Mouse (Mus musculus) embryonic fibroblast, embryonic 13.5 days (primary cell): ENCODE measurements around the gene Arhgap11a. TPM values are rescaled to one million over a fixed set of nuclear protein-coding genes. Genes with fewer than 3 reads are reported as not detected.

Experiments used
- H3K27ac ChIP-seq: 2 replicates; pipeline ENCODE4 v1.5.1; 2012; ENCODE audit warnings: low read length, control low read depth, inconsistent platforms; ENCODE audit not compliant: insufficient read depth
- H3K4me1 ChIP-seq: 2 replicates; pipeline ENCODE4 v1.6.1; 2011; ENCODE audit warnings: low read length; ENCODE audit not compliant: control insufficient read depth, insufficient read depth
- H3K4me3 ChIP-seq: 2 replicates; pipeline ENCODE4 v1.5.1; 2011; ENCODE audit warnings: mild to moderate bottlenecking, control low read depth, low read length; ENCODE audit not compliant: insufficient read depth
- CTCF ChIP-seq: IDR thresholded peaks from 2 replicates; pipeline ENCODE4 v1.5.1; 2011; ENCODE audit warnings: mild to moderate bottlenecking, control low read depth, low read length, moderate library complexity, borderline replicate concordance; ENCODE audit not compliant: insufficient read depth
- POLR2A ChIP-seq: IDR thresholded peaks from 2 replicates; pipeline ENCODE4 v1.6.1; 2011; ENCODE audit warnings: low read depth, mild to moderate bottlenecking, control low read depth, low read length, moderate library complexity
- polyA plus RNA-seq: library from polyadenylated mRNA; stranded (reverse); fragments of >200 nt; gene quantifications from 2 replicates; pipeline ENCODE4 v1.2.4, GENCODE M21; 2011; ENCODE audit warnings: low read depth; ENCODE audit not compliant: missing spikeins, insufficient read length

Gene Arhgap11a
- 27.5 and 32.9 TPM in 2 replicates for polyA plus RNA-seq

GRCm38 (mm10) chr2:113848245-113849121 is at the start of gene Arhgap11a:
Arhgap11a (minus strand) TSS chr2:113848661.
- Histone ChIP-seq H3K27ac (peak within 1 kb of the TSS; percentile 97), H3K4me1 (peaks cover 7% of the 10 kb centered on the region; the same call in 1 of the 2 replicates), H3K4me3 (peak within 1 kb of the TSS; percentile 80)
- TF ChIP-seq POLR2A, result peak; percentile 42
- no peak for TF ChIP-seq CTCF

DNA sequence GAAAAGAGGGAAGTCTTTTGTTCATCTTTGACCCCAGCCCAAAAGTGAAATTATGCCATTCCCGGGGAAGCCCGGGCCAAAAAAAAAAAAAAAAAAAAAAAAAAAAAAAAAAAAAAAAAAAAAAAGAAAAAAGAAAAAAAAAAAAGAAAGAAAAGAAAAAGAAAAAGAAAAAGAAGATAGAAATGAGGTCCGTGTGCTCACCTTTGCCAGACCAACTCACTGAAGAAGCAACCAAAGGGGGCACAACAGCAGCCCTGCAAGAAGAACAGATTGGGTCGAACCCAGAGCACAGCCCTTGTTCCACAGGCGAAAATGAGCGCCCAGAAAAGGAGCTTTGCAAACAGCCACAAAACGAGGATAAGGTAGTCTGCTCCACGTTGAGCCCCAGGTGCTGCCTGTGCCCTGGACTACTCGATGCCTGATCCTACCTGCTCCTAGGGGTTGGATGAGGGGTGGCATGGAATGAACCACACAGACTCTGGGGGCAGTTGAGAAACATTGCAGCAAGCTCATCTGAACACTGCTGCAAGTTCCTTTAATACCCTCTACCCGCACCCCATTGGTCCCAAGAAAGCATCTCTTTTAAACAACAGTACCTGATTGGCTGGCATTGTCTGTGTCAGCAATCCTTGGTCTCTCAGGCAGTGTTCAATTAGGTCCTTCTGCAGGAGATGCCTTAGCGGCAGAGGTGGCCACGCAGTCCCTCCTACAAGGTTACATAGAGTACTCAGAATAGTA is 45.1 kb upstream of the Arhgap11a start:
- TF ChIP-seq POLR2A (no peak), CTCF (no peak)
- Histone ChIP-seq H3K4me1 (no peaks in the 10 kb centered on the region), H3K27ac (no peak overlapping the region), H3K4me3 (no peak overlapping the region)

DNA sequence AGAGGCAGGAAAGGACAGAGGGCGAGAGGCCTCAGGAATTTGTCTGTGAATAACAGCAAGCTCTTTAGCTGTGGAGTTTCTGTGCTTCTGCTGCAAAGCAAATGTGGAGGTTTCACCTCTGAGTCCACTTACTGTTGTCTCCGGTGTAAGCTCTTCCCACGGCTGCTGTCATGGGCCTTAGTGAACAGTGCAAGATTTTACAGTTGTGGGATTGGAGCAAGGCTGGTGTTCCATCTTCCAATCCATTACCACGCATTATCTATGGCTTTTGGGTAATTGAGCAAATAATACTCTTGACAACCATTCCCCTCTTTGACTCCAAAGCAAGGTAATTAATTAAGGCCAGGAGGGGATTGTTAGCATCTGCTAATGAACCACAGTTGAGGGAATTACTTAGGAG is 38.7 kb upstream of the Arhgap11a start:
- Histone ChIP-seq H3K4me1 (no peaks in the 10 kb centered on the region; the same call in 1 of the 2 replicates), H3K4me3 (no peak overlapping the region), H3K27ac (no peak overlapping the region)
- TF ChIP-seq POLR2A (no peak), CTCF (no peak)

DNA sequence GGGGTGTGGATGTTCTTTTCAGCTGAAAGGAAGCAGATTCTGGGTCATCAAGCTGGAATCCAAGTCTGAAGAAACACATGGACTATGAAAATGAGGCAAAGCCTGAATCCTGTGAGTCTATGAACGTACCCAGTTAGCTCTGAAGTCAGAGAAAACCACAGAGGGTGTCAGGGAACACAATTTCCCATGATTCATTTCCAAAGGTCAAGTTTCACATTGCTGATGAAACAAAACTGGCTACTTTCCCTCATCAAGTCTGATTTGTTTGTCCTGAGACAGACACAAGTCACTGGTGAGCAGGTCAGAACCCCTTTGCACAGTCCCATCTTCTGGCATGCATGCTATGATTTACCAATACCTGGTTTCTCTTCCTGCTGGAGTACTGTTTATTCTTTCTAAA is 37.6 kb upstream of the Arhgap11a start:
- Histone ChIP-seq H3K4me3 (no peak overlapping the region), H3K4me1 (no peaks in the 10 kb centered on the region; the same call in 1 of the 2 replicates), H3K27ac (no peak overlapping the region)
- TF ChIP-seq POLR2A (no peak), CTCF (no peak)

- H3K4me1 ChIP-seq, result no peaks in the 10 kb centered on the region
- H3K27ac ChIP-seq, result no peak overlapping the region
- no peak overlapping the region for H3K4me3 ChIP-seq
- TF ChIP-seq CTCF (no peak), POLR2A (no peak)
These were observed 21.7 kb upstream of the Arhgap11a start for GRCm38 (mm10) chr2:113870115-113870514.

- TF ChIP-seq POLR2A, result no peak
- TF ChIP-seq CTCF, result no peak
- Histone ChIP-seq H3K4me3 (no peak overlapping the region), H3K4me1 (no peaks in the 10 kb centered on the region), H3K27ac (no peak overlapping the region)
These were observed 19.9 kb upstream of the Arhgap11a start for GRCm38 (mm10) chr2:113868404-113868803.

DNA sequence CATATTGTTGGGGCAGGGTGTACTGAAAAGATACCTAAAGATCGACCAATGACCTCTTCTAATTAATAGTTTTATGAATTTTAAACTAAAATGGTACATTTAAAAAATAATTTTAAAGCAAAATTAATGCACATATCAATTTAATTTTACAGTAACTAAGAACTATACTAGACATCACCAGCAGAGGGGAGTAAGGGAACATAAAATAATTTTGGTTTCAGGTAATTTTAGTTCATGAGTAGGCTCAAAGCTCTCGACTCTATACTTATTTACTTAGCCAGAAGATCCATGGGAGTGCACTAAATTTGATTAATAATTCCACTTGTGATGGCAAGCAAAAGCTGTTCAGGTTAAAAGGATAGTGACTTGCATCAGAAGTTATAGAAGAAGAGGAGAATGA is 17.7 kb upstream of the Arhgap11a start:
- TF ChIP-seq CTCF, result no peak
- no peak for TF ChIP-seq POLR2A
- H3K4me3 ChIP-seq, result no peak overlapping the region
- no peaks in the 10 kb centered on the region for H3K4me1 ChIP-seq
- no peak overlapping the region for H3K27ac ChIP-seq

- Histone ChIP-seq H3K27ac (peak overlapping the region; percentile 97; the same call in 1 of the 2 replicates), H3K4me1 (peaks cover 7% of the 10 kb centered on the region; the same call in 1 of the 2 replicates), H3K4me3 (peak overlapping the region; percentile 80)
- TF ChIP-seq POLR2A, result no peak
- TF ChIP-seq CTCF, result no peak
These were observed 680 bp upstream of the Arhgap11a start for GRCm38 (mm10) chr2:113849141-113849540.

DNA sequence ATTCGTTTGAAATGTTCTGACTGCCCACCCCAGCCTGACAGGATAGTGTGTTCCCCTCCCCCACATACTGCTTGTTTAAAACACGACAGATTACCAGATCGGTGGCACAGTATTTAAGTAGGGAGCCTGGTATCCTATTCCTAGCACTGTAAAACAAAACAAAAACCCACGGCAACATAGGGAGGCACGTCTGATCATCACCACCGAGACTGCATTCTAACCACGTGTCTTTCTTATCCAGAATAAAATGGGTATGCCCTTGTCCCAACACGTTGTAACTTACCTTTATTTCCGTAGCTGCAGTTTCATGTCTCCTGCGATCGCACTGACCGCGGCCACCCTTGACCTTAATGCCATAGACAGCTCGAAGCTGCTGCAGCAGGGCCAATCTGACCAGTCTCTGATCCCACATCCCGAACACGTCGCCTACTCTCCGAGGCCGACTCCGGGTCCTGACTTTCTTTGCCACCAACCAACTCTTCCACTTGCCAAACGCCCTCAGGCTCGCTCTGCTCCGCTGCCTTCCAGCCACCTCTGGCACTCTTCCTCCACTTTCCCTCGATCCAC is 700 bp downstream of the Arhgap11a start:
- Histone ChIP-seq H3K27ac (peak overlapping the region; percentile 25; the same call in 1 of the 2 replicates), H3K4me3 (peak overlapping the region; percentile 80), H3K4me1 (peaks cover 7% of the 10 kb centered on the region; the same call in 1 of the 2 replicates)
- TF ChIP-seq POLR2A, result no peak
- TF ChIP-seq CTCF, result no peak

GRCm38 (mm10) chr2:113845081-113845480 is 3.4 kb downstream of the Arhgap11a start:
- H3K4me1 ChIP-seq, result peaks cover 7% of the 10 kb centered on the region; the same call in 1 of the 2 replicates
- H3K27ac ChIP-seq, result no peak overlapping the region
- no peak overlapping the region for H3K4me3 ChIP-seq
- TF ChIP-seq POLR2A (no peak), CTCF (no peak)
